Mouse (Mus musculus): ENCODE data around the gene Muc3a. TPM values are rescaled to one million over a fixed set of nuclear protein-coding genes. Genes with fewer than 3 reads are reported as not detected.

The Muc3a gene
- polyA plus RNA-seq (2015; fragmentation: Nextera tagmentation; extraction: Ambion mirVana): 0.14 and 0.21 TPM in 2 replicates

DNA sequence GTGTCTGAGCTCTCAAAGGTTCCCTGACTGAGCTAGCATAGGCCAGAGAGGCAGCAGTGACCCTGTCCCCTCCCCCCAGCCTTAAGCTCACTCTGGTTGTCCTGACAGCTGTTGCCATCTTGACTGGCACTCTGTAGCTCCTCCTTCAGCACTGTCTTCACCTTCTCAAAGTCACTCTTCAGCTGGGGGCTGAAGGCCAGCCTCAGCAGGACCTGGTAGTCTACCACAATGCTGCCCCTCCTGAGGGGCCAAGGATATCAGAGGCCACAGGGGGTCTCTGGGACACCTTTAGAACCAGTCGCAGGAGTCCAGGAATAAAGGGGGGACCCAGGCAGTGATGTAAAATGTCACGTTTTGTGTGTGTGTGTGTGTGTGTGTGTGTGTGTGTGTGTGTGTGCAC, at the start of gene Muc3a:
TSS of gene Muc3a (minus strand) at position 101 of the 400 bp plus-strand sequence.

Other genes starting within 250 kb of the Muc3a start
- 11.9 and 15.8 TPM in 2 replicates for gene Cldn15, start 245.8 kb downstream of the Muc3a start, polyA plus RNA-seq (2015; fragmentation: Nextera tagmentation; extraction: Ambion mirVana)
- 19.9 and 30.5 TPM in 2 replicates for gene Plod3, start 225.4 kb downstream of the Muc3a start, polyA plus RNA-seq (2015; fragmentation: Nextera tagmentation; extraction: Ambion mirVana)
- 103 and 105 TPM in 2 replicates for gene Znhit1, start 224.4 kb downstream of the Muc3a start, polyA plus RNA-seq (2015; fragmentation: Nextera tagmentation; extraction: Ambion mirVana)
- gene Vgf, start 186.0 kb downstream of the Muc3a start, polyA plus RNA-seq (2015; fragmentation: Nextera tagmentation; extraction: Ambion mirVana): 12.5 and 22.7 TPM in 2 replicates
- 152 and 170 TPM in 2 replicates for gene Ap1s1, start 166.3 kb downstream of the Muc3a start, polyA plus RNA-seq (2015; fragmentation: Nextera tagmentation; extraction: Ambion mirVana)
- gene Serpine1, start 140.1 kb downstream of the Muc3a start, polyA plus RNA-seq (2015; fragmentation: Nextera tagmentation; extraction: Ambion mirVana): 0.21 and 0.49 TPM in 2 replicates
- 9.2 and 12.6 TPM in 2 replicates for gene Trim56, start 96.2 kb downstream of the Muc3a start, polyA plus RNA-seq (2015; fragmentation: Nextera tagmentation; extraction: Ambion mirVana)
- gene Muc3, start 63.1 kb downstream of the Muc3a start, polyA plus RNA-seq (2015; fragmentation: Nextera tagmentation; extraction: Ambion mirVana): not detected in 2 replicates
- gene Ache, start 75.1 kb upstream of the Muc3a start, polyA plus RNA-seq (2015; fragmentation: Nextera tagmentation; extraction: Ambion mirVana): 14.4 and 46.3 TPM in 2 replicates
- 12.2 and 13.2 TPM in 2 replicates for gene Ufsp1, start 82.2 kb upstream of the Muc3a start, polyA plus RNA-seq (2015; fragmentation: Nextera tagmentation; extraction: Ambion mirVana)
- gene Srrt, start 95.3 kb upstream of the Muc3a start, polyA plus RNA-seq (2015; fragmentation: Nextera tagmentation; extraction: Ambion mirVana): 34.8 and 46.7 TPM in 2 replicates
- 45.2 and 45.4 TPM in 2 replicates for gene Trip6, start 102.0 kb upstream of the Muc3a start, polyA plus RNA-seq (2015; fragmentation: Nextera tagmentation; extraction: Ambion mirVana)
- gene Slc12a9, start 121.2 kb upstream of the Muc3a start, polyA plus RNA-seq (2015; fragmentation: Nextera tagmentation; extraction: Ambion mirVana): 7.2 and 11.1 TPM in 2 replicates
- gene Ephb4, start 137.7 kb upstream of the Muc3a start, polyA plus RNA-seq (2015; fragmentation: Nextera tagmentation; extraction: Ambion mirVana): 21.9 and 24.9 TPM in 2 replicates